Comparison of ENCODE assay signal across 22 mouse cellular contexts in the genomic region with DNA sequence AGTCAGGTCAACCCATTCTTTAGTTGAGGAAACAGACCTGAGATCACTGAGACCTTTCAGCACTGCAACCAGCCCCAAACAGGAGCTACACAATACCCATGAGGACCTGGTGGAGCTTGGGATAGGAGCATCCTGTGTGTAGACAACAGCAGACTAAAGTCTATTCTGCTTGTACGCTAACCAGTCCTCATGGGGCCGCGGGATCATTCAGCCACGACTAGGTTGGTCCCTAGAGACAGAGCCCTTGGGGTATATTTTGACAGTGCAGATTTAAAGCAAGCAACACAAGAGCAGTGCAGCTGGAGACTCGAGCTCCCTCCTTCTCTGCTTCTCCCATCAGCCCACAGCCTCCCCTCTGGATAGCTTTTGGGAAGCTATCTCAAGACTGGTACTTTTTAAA. TPM values are rescaled to one million over a fixed set of nuclear protein-coding genes. Genes with fewer than 3 reads are reported as not detected.
DNase-seq lines count a peak whose midpoint lies in the region; TF ChIP-seq lines count a peak whose summit lies in the region.
"Had no signal": no experiment of that assay in that cellular context is flagged by ENCODE, and none has a peak within 500 bp of the region (broad histone marks: within the 10 kb centered on the region; RNA-seq: fewer than 3 reads in every experiment).

No protein-coding gene starts in this region.

- no peak overlapping the region for H3K4me3 ChIP-seq in spleen, adult 2 months (ENCODE audit: extremely low read depth, insufficient read depth, insufficient read length)
- H3K4me3 ChIP-seq: embryonic facial prominence, embryonic 13.5 days; forebrain, embryonic 13.5 days; heart, embryonic 13.5 days; hindbrain, embryonic 13.5 days had no signal

- TF ChIP-seq CTCF in spleen, adult 2 months (IDR thresholded peaks at IDR 0.05; ENCODE audit: extremely low read depth, insufficient read depth, insufficient read length, insufficient replicate concordance) = no peak

- DNase-seq in heart, adult 11 months = peak; percentile 76
- DNase-seq in heart, adult 9 months (ENCODE audit: low spot score in 2 of 2) = no peak
- DNase-seq in spleen, adult 18-20 months = peak; percentile 30 to 36
- no peak for DNase-seq in spleen, adult 12 weeks (ENCODE audit: low spot score)
- DNase-seq in spleen, adult 2 months (ENCODE audit: low read depth in 1 of 2, low spot score in 2 of 2) = peak; percentile 47 to 53
- no peak for DNase-seq in cerebellum, adult 11-12 months
- no peak for DNase-seq in left cerebral cortex, adult 9 months (ENCODE audit: low spot score in 2 of 2)
- DNase-seq: adrenal gland, adult 8-10 months; adrenal gland, postnatal 36 days; cerebellum, adult 11 months; cerebellum, adult 9-10 months; cerebellum, postnatal 25 days; forebrain, postnatal 0 days; gastrocnemius, postnatal 14 days; heart, postnatal 4 days had no signal

- no peaks in the 10 kb centered on the region for H3K27me3 ChIP-seq in spleen, adult 2 months (ENCODE audit: control insufficient read depth, insufficient read depth, low read length)
- H3K27me3 ChIP-seq: embryonic facial prominence, embryonic 13.5 days; forebrain, embryonic 13.5 days; heart, embryonic 13.5 days; hindbrain, embryonic 13.5 days had no signal

- no peak for TF ChIP-seq POLR2A in spleen, adult 2 months (IDR thresholded peaks at IDR 0.05; ENCODE audit: low read depth, low read length)

- no peak overlapping the region for H3K27ac ChIP-seq in spleen, adult 2 months (ENCODE audit: insufficient read depth, low read length)
- H3K27ac ChIP-seq: embryonic facial prominence, embryonic 13.5 days; forebrain, embryonic 13.5 days; heart, embryonic 13.5 days; hindbrain, embryonic 13.5 days; hindbrain, postnatal 0 days had no signal

- H3K4me1 ChIP-seq in spleen, adult 2 months (ENCODE audit: control insufficient read depth, insufficient read depth, insufficient read length) = peaks cover 18% of the 10 kb centered on the region
- H3K4me1 ChIP-seq: embryonic facial prominence, embryonic 13.5 days; heart, embryonic 13.5 days had no signal

- 35% methylated on average over 5 of the region's 5 CpGs for WGBS in spleen, adult 2 months

- no peaks in the 10 kb centered on the region for H3K36me3 ChIP-seq in spleen, adult 2 months (ENCODE audit: control insufficient read depth, insufficient read depth, low read length)
- H3K36me3 ChIP-seq: embryonic facial prominence, embryonic 13.5 days; G1E; heart, embryonic 13.5 days; hindbrain, embryonic 13.5 days had no signal

RNA-seq across cellular contexts. Expression of gene Ankrd34c, which starts 51.7 kb away (rescaled TPM):
- not detected in 2 replicates for polyA plus RNA-seq in spleen, adult 2 months (2012; rRNA removed)
- polyA plus RNA-seq: embryonic facial prominence, embryonic 13.5 days; forebrain, embryonic 13.5 days; G1E; heart, embryonic 13.5 days; heart, postnatal 0 days had no signal

Comparison
In these comparisons a context has a peak if more than half of its experiments do, and no peak if none do; other contexts are left out.
1. DNase-seq: peak in heart, adult 11 months (single experiment), spleen, adult 18-20 months (2 of 2) and spleen, adult 2 months (2 of 2); none in heart, adult 9 months (0 of 2), spleen, adult 12 weeks (single experiment), cerebellum, adult 11-12 months (single experiment) and left cerebral cortex, adult 9 months (0 of 2).